Mouse (Mus musculus) embryonic stem cell, embryonic (primary cell): Measurements from ENCODE around the gene Qpct.

Experiments
- CTCF ChIA-PET, 4 experiments: fragments of 300-600 bp in 2 of 4; fragments of 350-600 bp in 2 of 4; sonication (Branson Sonifier 250); formaldehyde crosslinking; loops; one replicate each; lab custom pipeline; 2022; ENCODE audit warnings: inconsistent platforms in 2 of 4; lab: Charles Lee
- POLR2A ChIA-PET, 4 experiments: fragments of 300-600 bp in 2 of 4; fragments of 350-600 bp in 2 of 4; sonication (Branson Sonifier 250); formaldehyde crosslinking; loops; one replicate each; lab custom pipeline; 2022; ENCODE audit warnings: antibody characterized with exemption in 4 of 4, inconsistent platforms in 1 of 4; lab: Charles Lee

The Qpct gene

DNA sequence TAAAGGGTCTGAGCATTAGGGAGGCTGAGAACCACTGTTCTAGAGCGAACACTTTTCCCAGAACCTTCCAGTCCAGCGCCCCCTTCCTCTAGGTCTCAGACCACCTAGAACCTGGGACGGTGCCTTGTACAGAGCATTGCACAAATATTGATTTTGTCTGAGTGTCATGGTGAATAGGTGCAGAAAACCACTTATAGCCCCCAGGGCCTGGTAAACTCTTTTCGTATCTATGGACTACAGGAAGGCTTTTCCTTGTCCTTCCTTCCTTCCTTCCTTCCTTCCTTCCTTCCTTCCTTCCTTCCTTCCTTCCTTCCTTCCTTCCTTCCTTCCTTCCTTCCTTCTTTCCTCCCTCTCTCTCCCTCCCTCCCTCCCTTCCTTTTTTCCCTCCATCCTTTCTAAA is at the start of gene Qpct:
Qpct (plus strand) TSS at position 301 of the 400 bp plus-strand sequence.
- POLR2A ChIA-PET = interaction anchor here (0.7 to 2.1 kb wide), 14 partner anchors 8 to 359 kb away, joined by 3 to 9 read pairs (median 5); no protein-coding TSS in a partner anchor
- CTCF ChIA-PET = interaction anchor here (0.6 to 1.2 kb wide), 7 partner anchors 10 to 456 kb away, joined by 3 to 9 read pairs (median 3); no protein-coding TSS in a partner anchor

DNA sequence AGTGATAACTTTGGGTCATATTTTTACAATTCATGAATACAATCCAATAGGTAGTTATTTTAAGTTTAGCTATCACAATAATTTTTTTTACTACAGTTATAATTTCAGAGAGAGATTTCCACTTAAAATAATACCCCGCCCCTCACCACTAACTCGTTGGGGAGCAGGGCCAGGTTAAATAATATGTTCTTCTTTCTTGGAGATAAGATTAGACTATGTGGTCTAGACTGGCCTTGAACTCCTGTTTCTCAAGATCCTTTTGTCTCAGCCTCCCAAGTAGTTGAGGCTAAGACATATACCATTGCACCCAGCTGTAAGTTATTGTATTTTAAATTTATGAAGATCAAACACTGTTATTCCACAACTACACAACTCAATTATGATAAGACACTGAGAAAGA is 38.1 kb upstream of the Qpct start:
- ChIA-PET POLR2A (interaction anchor here in 1 of 4 experiments (0.5 to 0.8 kb wide), 2 partner anchors 178 to 1467 kb away, joined by 3 read pairs; partner anchors contain the start of genes Gpatch11 and Heatr5b), CTCF (interaction anchor here in 1 of 4 experiments (0.6 kb wide), 1 partner anchor 109 kb away, joined by 7 read pairs; no protein-coding TSS in a partner anchor)

DNA sequence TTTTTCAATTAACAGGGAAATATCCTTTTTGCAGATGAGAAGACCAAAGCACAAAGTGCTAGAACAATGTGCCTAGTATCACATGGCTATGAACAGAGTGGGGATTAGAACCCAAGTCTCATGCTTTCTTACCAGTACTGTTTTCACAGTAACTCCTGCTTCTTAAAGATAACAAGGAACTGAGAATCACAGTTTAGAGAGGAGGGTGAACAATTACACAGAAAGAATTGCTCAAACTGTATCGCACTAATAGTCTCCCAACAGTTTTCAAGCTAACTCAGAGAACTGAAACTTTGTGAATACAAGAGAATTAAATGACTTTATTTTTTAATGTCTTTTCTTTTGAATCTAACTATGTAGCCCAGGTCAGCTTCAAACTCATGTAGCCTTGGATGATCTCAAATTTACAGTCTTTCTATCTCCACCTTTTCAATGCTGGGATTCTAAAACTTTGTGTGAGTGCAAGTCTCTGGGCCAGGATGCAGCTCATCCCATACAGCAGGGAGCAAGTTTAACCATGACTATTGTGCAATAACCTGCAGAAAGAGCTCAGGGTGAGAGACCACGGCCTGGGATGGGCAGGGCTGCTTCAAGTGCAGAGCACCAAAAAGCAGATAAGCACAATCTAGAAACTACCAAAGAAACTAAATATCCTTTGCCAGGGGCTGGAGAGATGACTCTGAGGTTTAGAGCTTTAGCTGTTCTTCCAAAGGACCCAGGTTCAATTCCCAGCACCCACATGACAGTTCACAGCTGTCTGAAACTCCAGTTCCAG is 36.6 kb upstream of the Qpct start:
- ChIA-PET CTCF (no interaction called here), POLR2A (interaction anchor here in 2 of 4 experiments (0.6 to 1.1 kb wide), 2 partner anchors 8 to 24 kb away, joined by 3 read pairs; no protein-coding TSS in a partner anchor)

DNA sequence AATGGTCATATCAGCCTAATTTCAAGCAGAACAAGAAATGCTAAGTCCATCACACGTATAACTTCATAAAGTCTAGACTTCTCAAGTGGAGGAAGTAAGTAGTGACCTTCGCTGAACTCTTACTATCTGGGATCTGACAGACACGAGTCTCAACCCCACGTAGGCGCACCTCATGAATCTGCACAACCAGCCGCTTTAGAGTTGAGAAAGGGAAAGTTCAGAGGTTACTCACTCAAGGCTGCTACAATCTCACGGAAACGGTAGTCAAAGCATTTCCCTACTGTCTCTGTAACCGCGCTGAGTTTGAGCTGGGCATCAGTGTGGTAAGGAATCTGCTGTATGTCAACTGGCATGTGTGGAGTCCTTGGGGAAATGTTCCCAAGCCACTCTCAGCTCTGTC is 35.9 kb upstream of the Qpct start:
- ChIA-PET POLR2A (interaction anchor here in 2 of 4 experiments (0.6 to 2.4 kb wide), 3 partner anchors 9 to 133 kb away, joined by 3 to 6 read pairs (median 3); partner anchors contain the start of gene Eif2ak2 (in 1 of the 2)), CTCF (no interaction called here)

DNA sequence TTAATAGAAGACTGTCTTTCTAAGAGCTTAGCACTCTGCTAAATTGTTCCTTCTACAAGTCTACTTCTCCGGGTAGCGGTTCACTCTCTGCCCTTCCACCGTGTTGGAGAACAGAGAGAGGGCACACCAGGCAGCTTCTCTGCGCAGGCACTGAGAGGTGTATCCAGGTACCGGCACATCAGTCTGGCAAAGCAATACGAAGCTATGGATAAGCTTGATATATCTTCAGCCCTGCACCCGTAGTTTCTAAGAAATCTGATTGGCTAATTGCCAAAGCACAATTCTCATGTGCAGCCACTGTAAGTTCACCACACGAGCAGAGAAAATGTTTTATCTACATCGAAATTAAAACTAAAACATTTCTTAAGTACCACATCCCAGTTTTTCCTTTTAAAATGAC is 33.3 kb upstream of the Qpct start:
- ChIA-PET CTCF (no interaction called here), POLR2A (interaction anchor here in 3 of 4 experiments (0.6 to 2.4 kb wide), 7 partner anchors 9 to 135 kb away, joined by 3 to 6 read pairs (median 3); partner anchors contain the start of gene Eif2ak2 (in 1 of the 3))

DNA sequence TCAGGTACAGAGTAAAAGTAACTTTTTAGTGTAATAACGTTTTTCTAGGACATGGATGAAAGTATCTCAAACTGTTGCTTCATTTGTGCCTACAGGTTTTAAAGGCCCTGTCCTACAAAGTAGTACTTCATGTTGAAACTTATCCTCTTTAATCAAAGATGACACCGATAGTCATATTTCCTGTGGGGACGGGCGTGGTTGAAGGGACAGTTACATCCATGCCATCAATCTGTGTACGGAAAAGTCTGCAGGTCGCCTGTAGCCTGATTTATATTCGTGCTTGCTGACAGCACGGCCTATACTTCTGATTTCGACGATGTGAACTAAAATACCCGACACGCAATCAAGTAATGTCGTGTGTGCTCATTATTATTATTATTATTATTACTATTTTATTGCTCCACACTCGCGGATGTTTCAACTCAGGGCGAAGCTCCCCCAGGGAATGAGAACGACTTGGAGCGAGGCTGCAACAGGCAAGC is 31.9 kb upstream of the Qpct start:
- ChIA-PET CTCF (no interaction called here), POLR2A (interaction anchor here in 3 of 4 experiments (0.7 to 2.4 kb wide), 4 partner anchors 11 to 138 kb away, joined by 3 to 13 read pairs (median 6); no protein-coding TSS in a partner anchor)

DNA sequence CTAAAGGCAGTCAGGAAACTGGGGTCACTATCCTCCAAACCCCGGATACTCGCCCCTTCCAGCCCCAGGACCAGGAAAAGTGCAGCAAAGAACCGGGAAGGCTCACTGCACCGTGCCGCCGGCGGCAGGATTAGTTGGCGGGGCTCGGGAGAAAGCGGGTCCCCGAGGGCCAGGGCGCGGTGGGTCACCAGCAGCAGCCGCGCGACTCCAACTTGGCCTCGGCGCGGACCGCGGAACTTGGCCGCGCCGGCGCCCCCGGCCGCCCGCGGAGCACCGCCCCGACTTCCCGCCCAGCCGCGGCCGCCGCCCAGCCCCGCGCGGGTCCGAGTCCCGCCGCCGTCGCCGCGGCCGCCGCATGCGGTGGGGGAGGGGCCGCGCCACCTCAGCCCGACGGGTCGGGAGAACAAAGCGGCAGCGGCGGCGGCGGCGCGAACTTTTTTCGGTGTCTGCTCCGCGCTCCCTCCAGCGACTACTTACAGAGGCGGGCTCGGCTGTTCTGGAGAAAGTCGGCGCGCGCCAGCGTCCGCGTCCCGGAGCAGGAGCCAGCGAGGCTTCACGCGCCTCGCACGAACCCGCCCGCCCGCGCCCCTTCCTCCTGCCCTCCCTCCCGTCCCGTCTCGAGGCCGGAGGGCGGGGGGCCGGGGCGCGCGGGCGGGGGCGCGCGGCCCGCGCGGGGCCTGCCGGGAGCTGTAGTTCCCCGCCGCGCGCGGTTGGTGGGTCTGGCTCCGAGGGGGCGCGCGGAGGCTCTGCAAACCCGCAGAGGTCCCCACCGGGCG is 31.3 kb upstream of the Qpct start, which contains the start of gene Prkd3:
Prkd3 (minus strand) TSS at position 609 of the 776 bp plus-strand sequence.
- POLR2A ChIA-PET = interaction anchor here (0.5 to 2.4 kb wide), 17 partner anchors 10 to 284 kb away, joined by 3 to 13 read pairs (median 3); partner anchors contain the start of genes Gpatch11 (in 2 of the 4), Heatr5b (in 2 of the 4) and Qpct (in 1 of the 4)
- CTCF ChIA-PET = interaction anchor here in 1 of 4 experiments (0.6 kb wide), 1 partner anchor 571 kb away, joined by 4 read pairs; no protein-coding TSS in a partner anchor

DNA sequence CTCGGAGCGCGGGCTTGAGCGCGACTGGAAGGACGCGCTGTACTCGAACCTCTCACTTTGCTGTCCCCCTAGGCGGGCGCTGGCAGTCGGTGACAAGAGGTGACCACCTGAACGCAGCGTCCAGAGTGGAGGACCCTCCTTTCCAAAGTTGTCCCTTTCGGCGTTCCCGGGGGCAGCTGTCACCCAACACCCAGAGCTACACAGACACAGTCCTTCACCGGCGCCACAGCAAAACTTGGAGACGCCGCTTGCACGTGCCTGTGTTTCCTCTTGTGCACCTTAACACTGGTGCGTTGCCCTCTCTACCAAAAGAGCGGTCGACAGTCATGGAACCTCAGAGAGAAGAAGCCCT is 30.7 kb upstream of the Qpct start:
- CTCF ChIA-PET = interaction anchor here in 1 of 4 experiments (0.6 kb wide), 1 partner anchor 571 kb away, joined by 4 read pairs; no protein-coding TSS in a partner anchor
- POLR2A ChIA-PET = interaction anchor here (0.6 to 2.4 kb wide), 14 partner anchors 10 to 285 kb away, joined by 3 to 13 read pairs (median 4); partner anchors contain the start of genes Gpatch11 (in 2 of the 4), Heatr5b (in 2 of the 4) and Qpct (in 1 of the 4)

DNA sequence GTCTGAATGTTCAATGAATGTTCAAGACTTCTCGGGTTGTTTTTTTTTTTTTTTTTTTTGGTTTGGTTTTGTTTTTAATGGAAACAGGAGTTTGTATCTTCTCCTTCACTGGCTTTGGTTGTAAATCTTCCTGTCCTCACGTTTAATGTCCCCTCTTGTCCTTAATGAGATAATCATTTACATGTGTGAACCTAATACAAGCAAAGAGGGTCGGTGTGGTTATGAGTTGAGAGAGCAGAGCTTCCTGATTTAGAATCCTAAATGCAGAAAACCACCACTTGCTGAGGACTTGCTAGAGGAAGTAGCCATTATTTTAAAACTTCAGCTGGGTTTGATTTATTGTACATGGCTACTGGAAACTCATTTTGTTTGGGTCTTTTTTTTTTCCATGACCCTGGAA is 29.0 kb upstream of the Qpct start:
- CTCF ChIA-PET = no interaction called here

DNA sequence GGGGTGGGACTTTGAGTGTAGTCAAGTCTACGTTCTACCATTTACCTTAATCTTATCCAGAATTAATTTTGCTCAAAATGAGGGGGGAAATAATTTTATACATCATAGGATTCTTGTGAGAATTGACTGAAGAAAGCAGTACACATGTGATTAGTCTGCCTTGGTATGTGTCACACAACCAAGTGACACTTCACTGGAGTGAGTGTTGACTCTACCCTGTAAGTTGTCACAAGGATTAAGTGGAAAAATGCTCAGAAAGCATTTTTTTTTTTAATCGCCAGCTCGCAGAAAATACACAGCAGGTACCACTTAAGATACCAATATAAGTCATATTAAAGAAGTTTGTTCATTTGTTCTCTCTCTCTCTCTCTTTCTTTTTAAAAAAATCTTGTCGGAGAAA is 27.2 kb upstream of the Qpct start:
- CTCF ChIA-PET = interaction anchor here in 1 of 4 experiments (0.6 kb wide), 1 partner anchor 27 kb away, joined by 3 read pairs; the partner anchor contains the start of gene Qpct
- POLR2A ChIA-PET = no interaction called here

More for the DNA sequence above, 29.0 kb upstream of the Qpct start:
- POLR2A ChIA-PET = interaction anchor here in 2 of 4 experiments (0.6 to 1.2 kb wide), 5 partner anchors 12 to 735 kb away, joined by 3 to 7 read pairs (median 3); no protein-coding TSS in a partner anchor

DNA sequence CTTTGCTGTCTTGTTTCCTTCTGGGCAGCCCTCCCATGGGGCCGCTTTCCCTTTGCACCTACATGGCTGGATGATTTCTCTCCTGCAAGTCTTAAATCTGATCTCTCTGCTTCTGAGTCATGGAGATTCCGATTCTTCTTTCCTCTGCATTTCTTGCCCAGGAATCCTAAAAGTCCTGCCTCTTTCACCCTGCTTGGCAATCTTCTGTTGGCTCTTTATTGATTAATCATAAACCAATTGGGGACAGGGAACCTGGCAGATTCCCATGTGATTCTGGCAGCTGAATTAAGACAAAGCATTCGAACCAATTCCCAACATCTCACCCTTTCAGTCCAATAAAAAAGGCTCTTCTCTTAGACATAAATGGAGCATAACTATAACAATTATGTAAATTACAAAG is 22.5 kb upstream of the Qpct start:
- CTCF ChIA-PET = no interaction called here
- POLR2A ChIA-PET = no interaction called here

DNA sequence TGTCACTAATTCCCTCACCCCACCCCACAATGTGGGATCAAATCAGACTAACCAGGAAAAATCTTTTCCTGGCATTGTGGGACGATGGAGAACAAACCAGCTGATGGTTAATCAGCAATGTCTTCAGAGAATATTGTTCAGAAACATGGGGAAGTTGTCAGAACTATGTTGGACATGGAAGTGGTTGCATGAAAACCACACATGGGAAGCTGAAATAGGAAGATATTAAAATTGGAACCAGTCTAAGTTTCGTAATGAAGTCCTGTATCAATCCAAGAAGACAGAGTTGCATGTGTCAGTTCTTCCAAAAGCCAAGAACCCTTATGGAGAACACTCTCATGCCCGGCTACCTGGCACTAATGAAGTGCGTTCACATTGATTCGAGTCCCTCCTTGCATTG is 20.1 kb upstream of the Qpct start:
- POLR2A ChIA-PET = interaction anchor here in 2 of 4 experiments (0.5 to 1.3 kb wide), 3 partner anchors 11 to 1825 kb away, joined by 3 read pairs; partner anchors contain the start of gene Prkd3 (in 1 of the 2)
- CTCF ChIA-PET = no interaction called here

DNA sequence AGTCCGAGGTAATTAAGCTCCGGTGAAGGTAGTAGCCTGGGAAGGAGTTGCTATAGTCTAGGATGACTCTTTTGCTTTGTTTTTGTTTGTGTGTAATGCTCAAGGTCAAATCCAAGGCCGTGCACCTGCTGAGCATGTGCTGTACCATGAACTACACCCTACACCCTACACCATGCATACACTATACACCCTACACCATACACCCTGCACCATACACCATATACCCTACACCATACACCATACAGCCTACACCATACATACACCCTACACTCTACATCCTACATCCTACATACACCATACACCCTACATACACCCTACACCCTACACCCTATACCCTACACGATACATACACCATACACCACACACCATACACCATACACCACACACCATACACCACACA is 18.9 kb upstream of the Qpct start:
- CTCF ChIA-PET = no interaction called here
- POLR2A ChIA-PET = no interaction called here

DNA sequence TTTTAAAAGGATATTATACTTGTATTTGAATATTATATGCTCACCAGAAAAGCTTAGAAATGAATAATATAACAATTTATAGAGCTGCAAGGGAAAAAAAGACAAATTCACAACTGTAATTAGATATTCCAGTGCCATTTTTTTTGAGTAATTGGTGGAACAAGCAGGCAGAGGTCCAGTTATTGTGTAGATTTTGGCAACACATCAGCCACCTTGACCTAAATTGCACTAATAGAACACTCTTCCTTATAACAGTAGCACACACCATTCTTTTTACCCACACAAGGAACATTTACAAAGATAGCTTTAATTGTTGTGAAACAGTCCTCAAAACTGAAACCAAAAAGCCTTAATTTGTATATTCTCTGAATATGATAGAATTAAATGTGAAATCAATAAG is 12.0 kb upstream of the Qpct start:
- ChIA-PET CTCF (interaction anchor here in 1 of 4 experiments (0.6 kb wide), 1 partner anchor 10 kb away, joined by 3 read pairs; no protein-coding TSS in a partner anchor), POLR2A (no interaction called here)

DNA sequence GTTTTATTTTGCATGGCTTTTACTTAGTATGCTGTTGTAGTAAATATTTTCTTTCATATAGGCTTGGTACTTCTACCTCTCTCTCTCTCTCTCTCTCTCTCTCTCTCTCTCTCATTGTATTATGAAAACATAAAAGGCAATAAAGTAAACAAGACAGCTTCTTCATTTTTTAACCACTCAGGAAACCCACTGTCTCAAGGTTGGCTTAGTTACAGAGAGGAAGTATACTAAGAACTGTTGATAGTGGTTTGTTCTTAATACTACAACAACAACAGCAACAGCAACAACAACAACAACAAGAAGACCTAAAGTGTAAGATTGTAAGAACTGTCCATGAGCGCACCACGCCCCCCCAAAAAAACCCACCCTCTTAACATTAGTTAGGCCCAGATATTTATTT is 8.0 kb upstream of the Qpct start:
- ChIA-PET CTCF (no interaction called here), POLR2A (interaction anchor here in 2 of 4 experiments (1.5 to 1.7 kb wide), 2 partner anchors 8 kb away, joined by 6 to 7 read pairs; partner anchors contain the start of gene Qpct (in 2 of the 2))

DNA sequence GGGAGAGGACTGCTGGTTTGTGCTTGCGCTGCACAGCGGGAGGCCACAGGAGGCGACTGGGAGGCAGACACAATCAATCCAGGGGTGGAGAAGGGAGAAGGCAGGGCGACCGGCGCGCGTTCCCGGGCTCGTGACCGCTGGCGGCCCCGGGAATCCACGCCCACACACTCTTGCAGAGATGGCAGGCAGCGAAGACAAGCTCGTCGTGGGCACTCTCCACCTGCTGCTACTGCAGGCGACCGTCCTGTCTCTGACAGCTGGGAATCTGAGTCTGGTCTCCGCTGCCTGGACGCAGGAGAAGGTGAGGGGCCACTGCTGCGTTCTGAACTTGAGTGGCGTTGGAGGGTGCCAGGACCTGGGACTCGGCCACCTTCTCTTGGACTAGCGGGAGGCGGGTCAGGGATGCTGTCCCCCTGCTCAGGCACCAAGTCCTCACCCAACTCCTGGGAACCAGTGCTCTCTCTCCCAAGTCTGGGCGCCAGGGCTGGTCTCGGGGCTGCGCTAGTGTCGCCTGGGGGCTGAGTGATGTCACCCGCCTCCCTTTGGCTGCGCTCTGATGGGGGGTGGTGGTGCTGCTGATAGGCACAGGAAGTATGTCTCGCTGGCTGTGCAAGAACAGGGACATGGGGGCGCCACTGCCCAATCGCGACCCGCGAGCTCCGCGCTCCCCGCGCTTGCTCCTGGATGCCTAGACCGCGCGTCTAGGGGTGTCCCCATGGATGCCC is 544 bp downstream of the Qpct start:
- ChIA-PET POLR2A (interaction anchor here (0.7 to 2.1 kb wide), 16 partner anchors 8 to 359 kb away, joined by 3 to 9 read pairs (median 4); partner anchors contain the start of gene Prkd3 (in 1 of the 4)), CTCF (interaction anchor here (0.6 to 1.2 kb wide), 7 partner anchors 11 to 456 kb away, joined by 3 to 9 read pairs (median 3); no protein-coding TSS in a partner anchor)

DNA sequence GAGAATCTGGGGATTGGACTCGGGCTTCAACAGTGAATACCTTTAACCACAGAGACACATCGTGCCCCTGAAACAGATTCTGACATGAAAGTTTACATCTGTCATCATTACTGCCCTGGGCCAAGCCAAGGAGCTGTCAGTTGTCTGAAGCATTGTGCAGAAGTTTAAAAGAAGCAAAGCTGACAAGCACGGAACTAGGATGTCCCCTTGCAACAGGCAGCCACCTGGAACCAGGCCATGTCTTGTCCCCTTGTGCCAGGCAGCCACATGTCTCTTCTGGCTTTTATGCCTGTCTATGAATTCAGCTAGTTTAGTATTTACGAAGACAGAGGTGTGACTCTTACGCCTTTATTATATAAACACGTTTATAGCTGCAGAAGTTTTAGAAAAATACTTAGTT is 6.6 kb downstream of the Qpct start:
- POLR2A ChIA-PET = interaction anchor here in 1 of 4 experiments (1.3 to 1.7 kb wide), 2 partner anchors 13 to 64 kb away, joined by 3 read pairs; no protein-coding TSS in a partner anchor
- CTCF ChIA-PET = interaction anchor here in 1 of 4 experiments (0.6 kb wide), 1 partner anchor 168 kb away, joined by 3 read pairs; no protein-coding TSS in a partner anchor
